Mouse (Mus musculus): ENCODE measurements around the gene Myf5. TPM values are rescaled to one million over a fixed set of nuclear protein-coding genes. Genes with fewer than 3 reads are reported as not detected.

Gene Myf5
- polyA plus RNA-seq, 1 experiment from 2014 or later: 1.5 TPM

- Histone ChIP-seq H3K4me1 (ENCODE audit: control insufficient read depth, insufficient read depth, low read length) (no peaks in the 10 kb centered on the region), H3K27ac (ENCODE audit: low read length) (no peak overlapping the region), H3K9ac (ENCODE audit: low read length) (no peak overlapping the region), H3K4me2 (ENCODE audit: low read depth, low read length) (no peak overlapping the region), H3K27me3 (ENCODE audit: control insufficient read depth, insufficient read depth, low read length) (no peaks in the 10 kb centered on the region), H3K36me3 (ENCODE audit: control insufficient read depth, insufficient read depth, low read length) (no peaks in the 10 kb centered on the region), H3K9me3 (replicated peaks; ENCODE audit: control insufficient read depth, low read length) (no peaks in the 10 kb centered on the region), H3K4me3 (replicated peaks; ENCODE audit: low read length) (no peak overlapping the region)
- 61% methylated on average over 7 of the region's 7 CpGs for WGBS
- peak; percentile 21; the same call in 1 of the 2 replicates for ATAC-seq (ENCODE audit: insufficient read depth, low FRiP score)
Observed at GRCm38 (mm10) chr10:107467819-107468218, 18.1 kb downstream of the Myf5 start.

GRCm38 (mm10) chr10:107449496-107450330 is 36.2 kb downstream of the Myf5 start:
- 83% methylated on average over 5 of the region's 5 CpGs for WGBS

GRCm38 (mm10) chr10:107442781-107443180 is 43.2 kb downstream of the Myf5 start:
- H3K9me3 ChIP-seq (replicated peaks; ENCODE audit: control insufficient read depth, low read length): no peaks in the 10 kb centered on the region
- no peaks in the 10 kb centered on the region for H3K27me3 ChIP-seq (ENCODE audit: control insufficient read depth, insufficient read depth, low read length)
- H3K4me3 ChIP-seq (replicated peaks; ENCODE audit: low read length): no peak overlapping the region
- H3K4me1 ChIP-seq (ENCODE audit: control insufficient read depth, insufficient read depth, low read length): no peaks in the 10 kb centered on the region
- no peak overlapping the region for H3K4me2 ChIP-seq (ENCODE audit: low read depth, low read length)
- H3K36me3 ChIP-seq (ENCODE audit: control insufficient read depth, insufficient read depth, low read length): no peaks in the 10 kb centered on the region
- H3K9ac ChIP-seq (ENCODE audit: low read length): no peak overlapping the region
- 16% methylated on average over 4 of the region's 4 CpGs for WGBS
- ATAC-seq (ENCODE audit: insufficient read depth, low FRiP score): no peak
- H3K27ac ChIP-seq (ENCODE audit: low read length): no peak overlapping the region

More at GRCm38 (mm10) chr10:107449496-107450330, 36.2 kb downstream of the Myf5 start:
- Histone ChIP-seq H3K4me2 (ENCODE audit: low read depth, low read length) (no peak overlapping the region), H3K9ac (ENCODE audit: low read length) (no peak overlapping the region), H3K4me3 (replicated peaks; ENCODE audit: low read length) (no peak overlapping the region), H3K27ac (ENCODE audit: low read length) (no peak overlapping the region), H3K36me3 (ENCODE audit: control insufficient read depth, insufficient read depth, low read length) (no peaks in the 10 kb centered on the region), H3K9me3 (replicated peaks; ENCODE audit: control insufficient read depth, low read length) (no peaks in the 10 kb centered on the region), H3K4me1 (ENCODE audit: control insufficient read depth, insufficient read depth, low read length) (no peaks in the 10 kb centered on the region), H3K27me3 (ENCODE audit: control insufficient read depth, insufficient read depth, low read length) (no peaks in the 10 kb centered on the region)
- no peak for ATAC-seq (ENCODE audit: insufficient read depth, low FRiP score)

GRCm38 (mm10) chr10:107436967-107437366 is 49.0 kb downstream of the Myf5 start:
- no peaks in the 10 kb centered on the region for H3K9me3 ChIP-seq (replicated peaks; ENCODE audit: control insufficient read depth, low read length)
- no peak overlapping the region for H3K4me3 ChIP-seq (replicated peaks; ENCODE audit: low read length)
- H3K27me3 ChIP-seq (ENCODE audit: control insufficient read depth, insufficient read depth, low read length): no peaks in the 10 kb centered on the region
- no peak for ATAC-seq (ENCODE audit: insufficient read depth, low FRiP score)
- H3K4me2 ChIP-seq (ENCODE audit: low read depth, low read length): no peak overlapping the region
- H3K9ac ChIP-seq (ENCODE audit: low read length): no peak overlapping the region
- no peaks in the 10 kb centered on the region for H3K4me1 ChIP-seq (ENCODE audit: control insufficient read depth, insufficient read depth, low read length)
- no peak overlapping the region for H3K27ac ChIP-seq (ENCODE audit: low read length)
- H3K36me3 ChIP-seq (ENCODE audit: control insufficient read depth, insufficient read depth, low read length): no peaks in the 10 kb centered on the region
- WGBS: 71% methylated on average over 5 of the region's 5 CpGs

Small RNA genes within 50 kb of the gene (microRNA-seq; reads per million reads assigned to microRNA genes)
- gene Gm44403: not detected

Other genes starting within 250 kb of the Myf5 start
- 3.4 TPM in 2 replicates for gene Lin7a, start 214.4 kb downstream of the Myf5 start, polyA plus RNA-seq (2015; fragmentation: Nextera tagmentation; extraction: Ambion mirVana)
- 0.24 and 9.4 TPM in 2 replicates for gene Myf6, start 8.6 kb upstream of the Myf5 start, polyA plus RNA-seq (2015; fragmentation: Nextera tagmentation; extraction: Ambion mirVana)
- gene Ptprq, start 233.9 kb upstream of the Myf5 start, polyA plus RNA-seq (2015; fragmentation: Nextera tagmentation; extraction: Ambion mirVana): 0.08 and 0.24 TPM in 2 replicates